Mouse (Mus musculus): ENCODE data around the gene AI597479.

GRCm38 (mm10) chr1:43094206-43094605 lies 4.3 kb upstream of the AI597479 start:
- no peak for TF ChIP-seq POLR2A (IDR thresholded peaks at IDR 0.05; ENCODE audit: low read depth, low read length)
- no peak for TF ChIP-seq CTCF (conservative IDR thresholded peaks at IDR 0.05; ENCODE audit: insufficient read depth, insufficient read length, low read depth, low read length)

All from kidney, adult 2 months (tissue).